Mouse (Mus musculus): ENCODE data around the gene Nhej1. TPM values are rescaled to one million over a fixed set of nuclear protein-coding genes. Genes with fewer than 3 reads are reported as not detected.

The Nhej1 gene
- polyA plus RNA-seq, 1 experiment from 2014 or later: 8.3 TPM

GRCm38 (mm10) chr1:74962853-74963227 is 162.2 kb downstream of the Nhej1 start:
- Histone ChIP-seq H3K9me3 (no peaks in the 10 kb centered on the region), H3K9ac (no peak overlapping the region), H3K27me3 (peaks cover 18% of the 10 kb centered on the region), H3K4me3 (no peak overlapping the region), H3K27ac (no peak overlapping the region), H3K4me1 (replicated peaks) (peaks cover 7% of the 10 kb centered on the region), H3K4me2 (no peak overlapping the region), H3K36me3 (no peaks in the 10 kb centered on the region)
- ATAC-seq (ENCODE audit: low FRiP score): no peak
- WGBS: 90% methylated on average over 5 of the region's 5 CpGs

GRCm38 (mm10) chr1:74962126-74962852 is 162.7 kb downstream of the Nhej1 start:
- no peaks in the 10 kb centered on the region for H3K9me3 ChIP-seq
- H3K36me3 ChIP-seq: no peaks in the 10 kb centered on the region
- no peak overlapping the region for H3K4me3 ChIP-seq
- ATAC-seq (ENCODE audit: low FRiP score): no peak
- no peak overlapping the region for H3K4me2 ChIP-seq
- no peak overlapping the region for H3K9ac ChIP-seq
- peaks cover 24% of the 10 kb centered on the region for H3K27me3 ChIP-seq
- WGBS: 66% methylated on average over 5 of the region's 5 CpGs
- no peak overlapping the region for H3K27ac ChIP-seq
- peaks cover 7% of the 10 kb centered on the region for H3K4me1 ChIP-seq (replicated peaks)

GRCm38 (mm10) chr1:74961722-74962121 is 163.3 kb downstream of the Nhej1 start:
- peaks cover 30% of the 10 kb centered on the region for H3K27me3 ChIP-seq
- no peak for ATAC-seq (ENCODE audit: low FRiP score)
- no peak overlapping the region for H3K4me2 ChIP-seq
- no peak overlapping the region for H3K4me3 ChIP-seq
- no peaks in the 10 kb centered on the region for H3K36me3 ChIP-seq
- H3K9me3 ChIP-seq: no peaks in the 10 kb centered on the region
- no peak overlapping the region for H3K9ac ChIP-seq
- H3K27ac ChIP-seq: no peak overlapping the region
- peaks cover 7% of the 10 kb centered on the region for H3K4me1 ChIP-seq (replicated peaks)
- 92% methylated on average over 7 of the region's 7 CpGs for WGBS

DNA sequence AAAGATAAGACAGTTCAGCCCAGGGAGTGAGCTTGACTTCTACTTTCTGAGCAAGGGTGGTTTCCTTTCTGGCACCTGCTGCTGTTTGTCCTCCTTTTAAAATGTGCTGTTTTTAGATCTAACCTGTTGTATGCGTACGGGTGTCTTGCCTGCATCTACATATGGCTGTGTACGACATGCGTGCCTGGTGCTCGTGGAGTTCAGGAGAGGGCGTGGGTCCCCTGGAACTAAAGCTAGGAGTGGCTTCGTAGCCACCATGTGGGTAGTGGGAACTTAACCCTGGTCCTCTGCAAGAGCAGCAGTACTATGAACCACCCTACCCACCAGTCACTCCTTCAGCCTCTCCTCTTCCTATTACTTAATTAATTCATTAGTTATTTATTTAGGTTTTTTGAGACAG is 164.9 kb downstream of the Nhej1 start:
- peaks cover 5% of the 10 kb centered on the region for H3K4me1 ChIP-seq (replicated peaks)
- no peaks in the 10 kb centered on the region for H3K9me3 ChIP-seq
- 91% methylated on average over 7 of the region's 7 CpGs for WGBS
- no peak overlapping the region for H3K27ac ChIP-seq
- H3K4me3 ChIP-seq: no peak overlapping the region
- H3K27me3 ChIP-seq: peaks cover 42% of the 10 kb centered on the region
- no peaks in the 10 kb centered on the region for H3K36me3 ChIP-seq
- H3K4me2 ChIP-seq: no peak overlapping the region
- H3K9ac ChIP-seq: no peak overlapping the region
- no peak for ATAC-seq (ENCODE audit: low FRiP score)

DNA sequence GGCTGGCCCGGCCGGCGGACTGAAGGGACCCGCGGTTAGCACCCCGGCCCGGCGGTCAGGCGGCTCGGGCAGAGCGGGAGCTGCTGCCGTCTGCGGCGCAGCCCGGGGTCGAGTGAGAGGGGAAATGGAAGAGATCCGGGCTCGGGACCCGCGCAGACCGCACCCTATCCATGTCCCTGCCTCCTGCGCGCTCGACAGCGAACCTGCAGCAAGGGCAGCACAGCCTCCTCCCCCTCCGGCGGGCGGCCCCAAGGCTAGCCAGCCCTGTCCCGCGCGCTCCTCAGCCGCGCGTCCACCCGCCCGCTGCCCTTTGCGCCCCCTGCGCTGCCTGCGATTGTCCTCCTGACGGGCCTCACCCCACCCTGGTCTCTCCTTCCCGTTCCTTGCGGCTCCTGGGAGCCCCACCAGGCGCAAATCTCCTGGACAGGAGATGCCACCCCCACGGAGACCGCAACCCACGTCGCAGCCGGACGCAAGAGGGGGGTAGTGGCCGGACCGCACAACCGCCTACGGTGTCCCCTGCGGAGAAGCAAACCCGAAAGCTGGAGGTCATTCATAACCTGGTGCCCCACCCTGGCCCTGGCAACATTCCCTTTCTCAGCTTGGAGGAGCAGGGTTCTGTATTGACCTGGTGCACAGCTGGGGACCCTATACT is 173.3 kb downstream of the Nhej1 start, which contains the start of gene Ihh:
Ihh (minus strand) TSS at position 117 of the 655 bp plus-strand sequence.
- peak within 1 kb of the TSS; percentile 39 for H3K4me3 ChIP-seq
- ATAC-seq (ENCODE audit: low FRiP score): no peak
- H3K27ac ChIP-seq: no peak within 1 kb of the TSS
- peak within 1 kb of the TSS; percentile 56 for H3K9ac ChIP-seq
- H3K4me1 ChIP-seq (replicated peaks): peaks cover 43% of the 10 kb centered on the region
- no peaks in the 10 kb centered on the region for H3K9me3 ChIP-seq
- peak within 1 kb of the TSS; percentile 58 for H3K4me2 ChIP-seq
- H3K36me3 ChIP-seq: no peaks in the 10 kb centered on the region
- peaks cover 95% of the 10 kb centered on the region for H3K27me3 ChIP-seq
- WGBS: 1% methylated on average over 53 of the region's 55 CpGs

DNA sequence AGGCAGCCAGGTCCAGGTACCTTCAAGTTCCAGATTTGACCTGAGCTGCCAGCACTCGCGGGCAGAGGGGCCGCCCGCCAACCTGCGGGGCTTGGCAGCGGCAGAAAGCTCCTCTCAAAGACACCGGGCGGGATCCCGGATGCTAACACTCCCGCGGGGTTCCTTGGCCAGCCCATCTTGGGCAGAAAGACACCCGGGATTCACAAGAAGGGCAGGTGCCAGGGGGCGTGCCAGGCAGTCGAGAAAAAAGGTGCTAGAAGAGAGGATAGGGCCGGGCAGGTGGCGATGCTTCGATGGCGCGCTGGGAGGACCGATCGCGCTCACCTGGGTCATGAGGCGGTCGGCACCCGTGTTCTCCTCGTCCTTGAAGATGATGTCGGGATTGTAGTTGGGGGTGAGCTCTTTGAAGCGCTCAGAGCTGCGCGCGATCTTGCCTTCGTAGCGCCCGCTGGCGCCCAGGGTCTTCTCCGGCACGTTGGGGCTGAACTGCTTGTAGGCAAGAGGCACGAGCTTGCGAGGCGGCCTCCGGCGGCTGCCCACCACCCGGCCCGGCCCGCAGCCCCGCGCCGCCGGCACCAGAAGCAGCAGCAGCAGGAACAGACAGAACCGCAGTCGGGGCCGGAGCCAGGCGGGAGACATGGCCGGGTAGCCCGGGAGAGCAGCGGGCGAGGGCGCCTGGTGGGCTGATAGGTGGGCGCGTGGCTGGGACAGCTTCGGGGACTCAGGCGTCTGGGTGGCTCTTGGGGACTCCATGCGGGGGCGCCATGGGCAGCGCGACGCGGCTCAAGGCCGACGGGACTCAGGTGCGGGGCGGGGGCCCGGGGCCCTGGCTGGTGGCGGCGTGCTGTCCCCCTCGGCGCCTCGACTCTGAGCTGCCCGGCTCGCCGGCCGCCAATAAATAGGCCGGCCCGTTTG is 174.2 kb downstream of the Nhej1 start:
- ATAC-seq (ENCODE audit: low FRiP score): no peak

GRCm38 (mm10) chr1:74950066-74950465 is 174.9 kb downstream of the Nhej1 start:
- Histone ChIP-seq H3K27me3 (peaks cover 100% of the 10 kb centered on the region), H3K9me3 (no peaks in the 10 kb centered on the region), H3K9ac (peak overlapping the region; percentile 56; the same call in 1 of the 2 replicates), H3K36me3 (no peaks in the 10 kb centered on the region), H3K4me2 (peak overlapping the region; percentile 58), H3K27ac (no peak overlapping the region), H3K4me3 (peak overlapping the region; percentile 39; the same call in 1 of the 2 replicates), H3K4me1 (replicated peaks) (peaks cover 43% of the 10 kb centered on the region)
- 3% methylated on average over 16 of the region's 16 CpGs for WGBS
- no peak for ATAC-seq (ENCODE audit: low FRiP score)

More for the DNA sequence above, 174.2 kb downstream of the Nhej1 start:
- under 1% methylated on average over 63 of the region's 84 CpGs for WGBS
- peak overlapping the region; percentile 56 for H3K9ac ChIP-seq
- no peaks in the 10 kb centered on the region for H3K9me3 ChIP-seq
- H3K4me3 ChIP-seq: peak overlapping the region; percentile 39
- peaks cover 43% of the 10 kb centered on the region for H3K4me1 ChIP-seq (replicated peaks)
- H3K4me2 ChIP-seq: peak overlapping the region; percentile 58
- H3K27ac ChIP-seq: no peak overlapping the region
- H3K27me3 ChIP-seq: peaks cover 98% of the 10 kb centered on the region
- no peaks in the 10 kb centered on the region for H3K36me3 ChIP-seq

DNA sequence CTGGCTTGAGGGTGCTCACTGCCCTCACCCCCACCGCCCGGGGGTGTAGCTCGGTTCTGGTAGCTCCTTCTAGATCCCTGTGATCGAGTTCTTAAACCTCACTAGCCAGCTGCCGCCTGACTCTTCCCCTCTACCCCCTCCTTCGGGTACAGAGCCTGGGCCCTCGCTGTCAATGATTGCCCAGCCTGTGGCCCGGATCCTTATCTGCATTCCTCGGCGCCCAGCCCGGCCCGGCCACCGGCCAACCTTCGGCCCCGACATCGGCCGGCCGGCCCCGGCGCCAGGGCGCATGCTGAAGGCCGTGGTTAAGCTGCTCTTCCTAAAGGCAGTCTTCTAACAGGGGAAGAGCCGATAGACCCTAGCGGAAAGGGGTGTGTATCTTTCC is 175.3 kb downstream of the Nhej1 start:
- Histone ChIP-seq H3K36me3 (no peaks in the 10 kb centered on the region), H3K9ac (0 out of 2 replicates have a peak overlapping the region, but pooled peaks have one; percentile 24), H3K9me3 (no peaks in the 10 kb centered on the region), H3K27ac (no peak overlapping the region), H3K4me2 (peak overlapping the region; percentile 58; the same call in 1 of the 2 replicates), H3K4me1 (replicated peaks) (peaks cover 43% of the 10 kb centered on the region), H3K27me3 (peaks cover 100% of the 10 kb centered on the region), H3K4me3 (0 out of 2 replicates have a peak overlapping the region, but pooled peaks have one; percentile 4)
- ATAC-seq (ENCODE audit: low FRiP score): no peak
- 3% methylated on average over 24 of the region's 24 CpGs for WGBS

- Histone ChIP-seq H3K4me3 (no peak overlapping the region), H3K4me2 (peak overlapping the region; percentile 55), H3K36me3 (no peaks in the 10 kb centered on the region), H3K27me3 (peaks cover 100% of the 10 kb centered on the region), H3K4me1 (replicated peaks) (peaks cover 43% of the 10 kb centered on the region), H3K9ac (no peak overlapping the region), H3K27ac (no peak overlapping the region), H3K9me3 (no peaks in the 10 kb centered on the region)
- WGBS: 3% methylated on average over 20 of the region's 20 CpGs
- 0 out of 2 replicates have a peak, but pooled peaks have one; percentile 64 for ATAC-seq (ENCODE audit: low FRiP score)
Observed at GRCm38 (mm10) chr1:74948784-74949665, 176.0 kb downstream of the Nhej1 start.

DNA sequence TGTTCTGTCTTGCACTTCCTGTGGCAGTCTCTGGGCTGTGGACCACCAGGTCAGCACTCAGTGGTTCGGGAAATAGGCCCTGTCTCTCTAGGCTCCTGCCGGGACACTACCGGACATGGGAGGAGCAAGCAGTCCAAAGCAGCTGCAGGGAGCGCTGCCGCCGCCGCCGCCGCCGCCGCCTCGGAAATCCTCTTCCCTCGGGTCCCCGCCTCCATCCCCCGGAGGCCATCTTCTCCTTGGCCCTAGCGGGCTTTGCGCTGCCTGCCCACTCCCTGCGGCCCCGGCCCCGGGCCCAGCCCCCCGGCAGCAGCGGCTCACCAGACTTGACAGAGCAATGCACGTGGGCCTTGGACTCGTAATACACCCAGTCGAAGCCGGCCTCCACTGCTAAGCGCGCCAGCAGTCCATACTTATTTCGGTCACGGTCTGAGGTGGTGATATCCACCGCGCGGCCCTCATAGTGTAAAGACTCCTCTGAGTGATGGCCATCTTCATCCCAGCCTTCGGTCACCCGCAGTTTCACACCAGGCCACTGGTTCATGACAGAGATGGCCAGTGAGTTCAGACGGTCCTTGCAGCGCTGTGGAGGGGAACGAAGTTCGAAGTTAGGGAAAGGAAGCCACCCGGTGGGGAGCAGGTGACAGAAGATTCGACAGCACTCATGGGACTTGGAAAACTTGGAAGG is 176.9 kb downstream of the Nhej1 start:
- no peaks in the 10 kb centered on the region for H3K36me3 ChIP-seq
- no peaks in the 10 kb centered on the region for H3K9me3 ChIP-seq
- peaks cover 98% of the 10 kb centered on the region for H3K27me3 ChIP-seq
- H3K4me1 ChIP-seq (replicated peaks): peaks cover 43% of the 10 kb centered on the region
- 0 out of 2 replicates have a peak, but pooled peaks have one; percentile 19 for ATAC-seq (ENCODE audit: low FRiP score)
- H3K27ac ChIP-seq: no peak overlapping the region
- WGBS: 2% methylated on average over 40 of the region's 41 CpGs
- H3K4me3 ChIP-seq: peak overlapping the region; percentile 31
- H3K9ac ChIP-seq: peak overlapping the region; percentile 69
- peak overlapping the region; percentile 55 for H3K4me2 ChIP-seq
